Mouse (Mus musculus) kidney, adult 2 months (tissue): ENCODE results near the gene Kank3.

ENCODE experiments used
- CTCF ChIP-seq: fragments of 200-500 bp; conservative IDR thresholded peaks from 2 replicates; pipeline ENCODE4 v1.5.1; 2011; ENCODE audit warnings: low read depth, mild to moderate bottlenecking, control low read depth, low read length, moderate library complexity, mixed read lengths; ENCODE audit not compliant: insufficient read depth, insufficient read length
- POLR2A ChIP-seq: fragments of 200-500 bp; IDR thresholded peaks from one replicate; pipeline ENCODE4 v1.6.1; 2011; ENCODE audit warnings: low read depth, low read length, control low read depth

- TF ChIP-seq CTCF: no peak
- no peak for TF ChIP-seq POLR2A
These were observed 37.8 kb downstream of the Kank3 start for GRCm38 (mm10) chr17:33848139-33848538.
